Mouse (Mus musculus): Measurements from ENCODE around the gene Tert. TPM values are rescaled to one million over a fixed set of nuclear protein-coding genes. Genes with fewer than 3 reads are reported as not detected.

Tert gene
- polyA plus RNA-seq, 1 experiment, result 0.46 TPM

- Histone ChIP-seq H3ac (ENCODE audit: control insufficient read depth, insufficient read length, low read depth) (no peak overlapping the region), H3K79me3 (ENCODE audit: low read depth) (peaks cover 10% of the 10 kb centered on the region), H3K27me3 (ENCODE audit: control insufficient read depth, insufficient read depth, insufficient read length) (peaks cover 2% of the 10 kb centered on the region), H3K79me2 (ENCODE audit: control insufficient read depth, insufficient read depth) (peaks cover 13% of the 10 kb centered on the region), H3K4me3 (ENCODE audit: insufficient read depth, poor library complexity, severe bottlenecking) (no peak overlapping the region), H3K36me3 (ENCODE audit: control insufficient read depth, insufficient read depth) (no peaks in the 10 kb centered on the region)
- no peak for TF ChIP-seq FOSL1 (IDR thresholded peaks at IDR 0.05; ENCODE audit: insufficient read depth, low read length, poor library complexity, severe bottlenecking)
- TF ChIP-seq MYOD1 (IDR thresholded peaks at IDR 0.05; ENCODE audit: control insufficient read depth, insufficient read length, low read depth), result no peak
- no peak for TF ChIP-seq CEBPB (IDR thresholded peaks at IDR 0.05; ENCODE audit: low read depth)
- no peak for TF ChIP-seq USF1 (IDR thresholded peaks at IDR 0.05; ENCODE audit: low read depth)
- TF ChIP-seq MAX (IDR thresholded peaks at IDR 0.05), result no peak
- no peak for TF ChIP-seq CTCF (IDR thresholded peaks at IDR 0.05; ENCODE audit: control insufficient read depth, insufficient read depth, insufficient read length)
- no peak for TF ChIP-seq MYOG (IDR thresholded peaks at IDR 0.05; ENCODE audit: control insufficient read depth, extremely low read depth, insufficient read length)
These were observed 26.5 kb upstream of the Tert start for GRCm38 (mm10) chr13:73600217-73600616.

- H3K4me3 ChIP-seq (ENCODE audit: insufficient read depth, poor library complexity, severe bottlenecking), result peak overlapping the region; percentile 82
- H3K36me3 ChIP-seq (ENCODE audit: control insufficient read depth, insufficient read depth), result peaks cover 21% of the 10 kb centered on the region
- TF ChIP-seq USF1 (IDR thresholded peaks at IDR 0.05; ENCODE audit: low read depth) (no peak), MAX (IDR thresholded peaks at IDR 0.05) (no peak), CTCF (IDR thresholded peaks at IDR 0.05; ENCODE audit: control insufficient read depth, insufficient read depth, insufficient read length) (no peak), CEBPB (IDR thresholded peaks at IDR 0.05; ENCODE audit: low read depth) (no peak), MYOD1 (IDR thresholded peaks at IDR 0.05; ENCODE audit: control insufficient read depth, insufficient read length, low read depth) (no peak), MYOG (IDR thresholded peaks at IDR 0.05; ENCODE audit: control insufficient read depth, extremely low read depth, insufficient read length) (no peak), FOSL1 (IDR thresholded peaks at IDR 0.05; ENCODE audit: insufficient read depth, low read length, poor library complexity, severe bottlenecking) (no peak)
- peaks cover 10% of the 10 kb centered on the region for H3K79me3 ChIP-seq (ENCODE audit: low read depth)
- peaks cover 26% of the 10 kb centered on the region for H3K79me2 ChIP-seq (ENCODE audit: control insufficient read depth, insufficient read depth)
- peak overlapping the region; percentile 48 for H3ac ChIP-seq (ENCODE audit: control insufficient read depth, insufficient read length, low read depth)
- H3K27me3 ChIP-seq (ENCODE audit: control insufficient read depth, insufficient read depth, insufficient read length), result no peaks in the 10 kb centered on the region
These were observed 23.7 kb upstream of the Tert start for GRCm38 (mm10) chr13:73603046-73603445.

- no peak for TF ChIP-seq MYOG (IDR thresholded peaks at IDR 0.05; ENCODE audit: control insufficient read depth, extremely low read depth, insufficient read length)
- peak; percentile 95 for TF ChIP-seq MAX (IDR thresholded peaks at IDR 0.05)
- Histone ChIP-seq H3ac (ENCODE audit: control insufficient read depth, insufficient read length, low read depth) (peak within 1 kb of the TSS; percentile 82), H3K79me2 (ENCODE audit: control insufficient read depth, insufficient read depth) (peaks cover 26% of the 10 kb centered on the region), H3K4me3 (ENCODE audit: insufficient read depth, poor library complexity, severe bottlenecking) (peak within 1 kb of the TSS; percentile 82), H3K36me3 (ENCODE audit: control insufficient read depth, insufficient read depth) (peaks cover 27% of the 10 kb centered on the region), H3K27me3 (ENCODE audit: control insufficient read depth, insufficient read depth, insufficient read length) (no peaks in the 10 kb centered on the region), H3K79me3 (ENCODE audit: low read depth) (peaks cover 10% of the 10 kb centered on the region)
These were observed 23.1 kb upstream of the Tert start, which contains the start of gene Clptm1l for GRCm38 (mm10) chr13:73603522-73604155. TSS of gene Clptm1l (plus strand) at chr13:73604006.

- Histone ChIP-seq H3K79me2 (ENCODE audit: control insufficient read depth, insufficient read depth) (peaks cover 26% of the 10 kb centered on the region), H3ac (ENCODE audit: control insufficient read depth, insufficient read length, low read depth) (peak overlapping the region; percentile 82), H3K27me3 (ENCODE audit: control insufficient read depth, insufficient read depth, insufficient read length) (no peaks in the 10 kb centered on the region), H3K36me3 (ENCODE audit: control insufficient read depth, insufficient read depth) (peaks cover 34% of the 10 kb centered on the region), H3K4me3 (ENCODE audit: insufficient read depth, poor library complexity, severe bottlenecking) (peak overlapping the region; percentile 82), H3K79me3 (ENCODE audit: low read depth) (peaks cover 10% of the 10 kb centered on the region)
- TF ChIP-seq FOSL1 (IDR thresholded peaks at IDR 0.05; ENCODE audit: insufficient read depth, low read length, poor library complexity, severe bottlenecking) (no peak), MAX (IDR thresholded peaks at IDR 0.05) (no peak), MYOG (IDR thresholded peaks at IDR 0.05; ENCODE audit: control insufficient read depth, extremely low read depth, insufficient read length) (no peak)
These were observed 22.4 kb upstream of the Tert start for GRCm38 (mm10) chr13:73604156-73604957.

- no peaks in the 10 kb centered on the region for H3K79me3 ChIP-seq (ENCODE audit: low read depth)
- TF ChIP-seq MYOD1 (IDR thresholded peaks at IDR 0.05; ENCODE audit: control insufficient read depth, insufficient read length, low read depth), result no peak
- no peak for TF ChIP-seq MAX (IDR thresholded peaks at IDR 0.05)
- no peak for TF ChIP-seq FOSL1 (IDR thresholded peaks at IDR 0.05; ENCODE audit: insufficient read depth, low read length, poor library complexity, severe bottlenecking)
- TF ChIP-seq CEBPB (IDR thresholded peaks at IDR 0.05; ENCODE audit: low read depth), result no peak
- H3K36me3 ChIP-seq (ENCODE audit: control insufficient read depth, insufficient read depth), result peaks cover 59% of the 10 kb centered on the region
- H3K79me2 ChIP-seq (ENCODE audit: control insufficient read depth, insufficient read depth), result no peaks in the 10 kb centered on the region
- no peaks in the 10 kb centered on the region for H3K27me3 ChIP-seq (ENCODE audit: control insufficient read depth, insufficient read depth, insufficient read length)
- no peak overlapping the region for H3K4me3 ChIP-seq (ENCODE audit: insufficient read depth, poor library complexity, severe bottlenecking)
- H3ac ChIP-seq (ENCODE audit: control insufficient read depth, insufficient read length, low read depth), result no peak overlapping the region
These were observed 8.3 kb upstream of the Tert start for GRCm38 (mm10) chr13:73618406-73618805.

GRCm38 (mm10) chr13:73620637-73621036, 6.1 kb upstream of the Tert start:
- H3K36me3 ChIP-seq (ENCODE audit: control insufficient read depth, insufficient read depth), result peaks cover 47% of the 10 kb centered on the region
- TF ChIP-seq MYOD1 (IDR thresholded peaks at IDR 0.05; ENCODE audit: control insufficient read depth, insufficient read length, low read depth), result no peak
- no peak for TF ChIP-seq USF1 (IDR thresholded peaks at IDR 0.05; ENCODE audit: low read depth)
- no peak for TF ChIP-seq CTCF (IDR thresholded peaks at IDR 0.05; ENCODE audit: control insufficient read depth, insufficient read depth, insufficient read length)
- no peak for TF ChIP-seq FOSL1 (IDR thresholded peaks at IDR 0.05; ENCODE audit: insufficient read depth, low read length, poor library complexity, severe bottlenecking)
- no peak for TF ChIP-seq CEBPB (IDR thresholded peaks at IDR 0.05; ENCODE audit: low read depth)
- TF ChIP-seq MYOG (IDR thresholded peaks at IDR 0.05; ENCODE audit: control insufficient read depth, extremely low read depth, insufficient read length), result no peak
- no peak for TF ChIP-seq MAX (IDR thresholded peaks at IDR 0.05)
- H3K79me3 ChIP-seq (ENCODE audit: low read depth), result no peaks in the 10 kb centered on the region
- H3K4me3 ChIP-seq (ENCODE audit: insufficient read depth, poor library complexity, severe bottlenecking), result no peak overlapping the region
- H3K27me3 ChIP-seq (ENCODE audit: control insufficient read depth, insufficient read depth, insufficient read length), result no peaks in the 10 kb centered on the region
- no peak overlapping the region for H3ac ChIP-seq (ENCODE audit: control insufficient read depth, insufficient read length, low read depth)
- no peaks in the 10 kb centered on the region for H3K79me2 ChIP-seq (ENCODE audit: control insufficient read depth, insufficient read depth)
